Mouse (Mus musculus) cerebellum, postnatal 14 days (tissue): ENCODE measurements at regions not wholly inside any gene's neighbourhood (a gene's known extent, or its start where the extent isn't known, plus 50 kb on each side); places are given as distances from the start of the nearest gene placed in this dataset.
A peak's percentile ranks its signal among the peaks of the same experiment; 100 is the strongest.

Experiments used
- DNase-seq, 2 experiments: peaks; one replicate each; pipeline ENCODE4 v3.0.0; 2021; ENCODE audit warnings: mixed read lengths in 2 of 2

DNA sequence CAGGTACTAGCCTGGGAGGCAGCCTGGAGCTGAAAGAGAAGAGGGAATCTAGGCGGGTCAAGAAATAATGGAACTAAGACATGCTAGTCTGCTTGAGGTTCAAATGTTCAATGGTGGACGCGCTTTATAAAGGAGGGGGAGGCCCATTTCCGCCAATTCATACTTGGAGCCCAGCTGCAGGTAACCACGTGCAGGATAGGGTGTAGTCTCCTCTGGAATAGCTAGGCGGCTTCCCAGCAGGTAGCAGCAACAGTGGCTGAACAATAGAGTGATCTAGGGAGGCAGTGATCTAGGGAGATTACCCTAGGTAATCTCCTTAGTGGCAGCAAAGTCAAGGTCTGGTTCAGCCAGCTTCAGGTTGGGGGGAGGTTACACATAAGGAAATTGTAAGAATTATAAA, 134.6 kb downstream of the Sh2d4b start:
- DNase-seq: no peak

DNA sequence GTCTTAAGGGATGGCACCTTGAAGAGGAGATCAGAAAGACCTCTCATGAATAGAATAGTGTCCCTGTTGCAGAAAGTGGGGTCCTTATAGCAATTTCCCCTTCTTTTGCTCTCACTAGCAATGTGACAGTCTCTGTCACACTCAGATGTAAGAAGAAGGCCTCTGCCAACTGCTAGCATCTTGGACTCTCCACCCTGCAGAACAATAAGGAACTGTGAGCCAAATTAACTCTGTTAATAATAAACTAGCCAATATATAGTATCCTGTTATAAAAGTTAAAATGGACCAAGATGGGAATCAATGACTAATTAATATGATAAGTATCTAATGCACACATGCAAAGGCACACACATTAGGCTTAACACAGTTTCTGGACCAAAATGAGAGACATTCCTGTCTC, 152.5 kb downstream of the Sh2d4b start:
- DNase-seq: no peak

DNA sequence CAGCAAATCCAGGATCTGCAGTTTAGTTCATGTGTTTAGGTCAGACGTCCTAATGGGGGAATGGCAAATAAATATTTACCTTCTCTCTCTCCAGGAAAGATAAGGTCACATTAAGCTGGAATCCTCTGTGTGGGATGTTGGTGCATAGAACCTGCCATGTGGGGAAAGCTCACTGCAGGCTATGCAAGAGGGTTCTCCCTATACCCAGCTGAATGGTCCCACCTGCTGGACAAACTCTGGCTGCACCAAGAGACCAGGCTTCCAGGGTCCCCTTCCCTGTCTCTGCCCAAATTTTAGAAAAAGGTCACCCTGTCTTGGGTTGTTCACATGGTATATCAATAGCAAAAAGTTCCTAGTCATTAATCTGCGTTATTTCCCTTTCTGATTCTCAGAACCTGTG, 161.2 kb downstream of the Sh2d4b start:
- DNase-seq: peak; percentile 56 to 72

DNA sequence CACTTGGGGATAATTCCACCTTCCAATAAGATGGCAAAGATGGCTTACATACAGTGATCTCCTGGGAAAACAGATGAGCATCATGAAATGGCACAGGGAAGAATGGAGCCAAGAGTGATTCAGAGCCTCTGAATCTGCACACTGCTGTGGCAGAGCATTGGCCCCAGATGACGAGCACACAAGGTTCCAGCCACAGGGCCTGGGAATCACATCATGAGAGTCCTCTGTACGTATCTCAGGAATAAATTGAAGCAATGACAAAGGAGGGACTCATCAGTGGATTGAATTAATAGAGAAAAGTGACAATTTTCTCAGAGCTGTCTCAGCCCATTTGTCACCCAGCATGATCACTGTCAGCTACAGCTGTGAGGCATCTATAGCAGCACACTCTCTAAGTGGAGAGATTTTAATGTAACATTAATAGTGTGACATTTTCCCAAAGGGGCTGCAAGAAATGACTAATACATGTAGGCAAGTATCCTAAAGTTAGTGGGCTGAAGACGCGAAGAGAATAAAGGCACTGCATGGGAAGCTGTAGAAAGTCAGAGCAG, 184.0 kb downstream of the Sh2d4b start:
- no peak for DNase-seq

DNA sequence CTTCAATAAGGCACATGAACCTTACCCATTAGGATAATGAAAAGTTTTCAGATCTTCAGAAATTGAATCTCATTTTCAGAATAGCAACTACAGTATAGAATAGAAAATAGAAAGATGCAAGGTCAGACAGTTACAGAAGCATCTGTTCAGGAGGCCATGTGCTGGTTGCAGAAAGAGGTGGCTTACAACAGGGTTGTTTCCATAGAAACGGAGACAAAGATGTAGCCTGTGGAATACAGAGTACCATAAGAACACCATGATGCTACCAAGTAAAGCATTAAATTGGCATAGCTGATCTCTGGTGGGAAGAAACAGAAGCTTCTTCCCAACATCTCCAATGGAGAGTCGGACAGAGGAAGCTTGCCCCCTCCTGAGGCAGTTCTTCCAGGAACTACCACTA, 185.6 kb downstream of the Sh2d4b start:
- DNase-seq: no peak

DNA sequence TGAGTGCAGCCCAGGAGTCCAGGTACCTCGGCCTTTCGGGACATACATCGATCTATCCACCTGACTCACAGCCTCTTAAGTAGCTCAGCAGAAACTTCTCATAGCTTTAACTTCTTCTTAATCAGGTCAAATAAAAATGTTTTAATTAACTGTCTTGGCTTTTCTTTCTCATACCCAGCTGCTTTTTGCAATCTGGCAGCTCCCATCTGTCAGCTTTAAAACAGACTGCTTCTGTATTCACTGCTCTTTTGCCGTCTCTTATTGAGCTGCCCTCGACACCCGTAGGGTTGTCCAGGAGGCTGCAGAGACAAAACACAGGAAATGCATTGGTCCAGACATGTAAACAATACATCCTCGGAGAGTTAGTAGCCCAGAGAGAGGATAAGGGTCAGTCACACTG, 189.6 kb downstream of the Sh2d4b start:
- DNase-seq: peak in 1 of 2 experiments; percentile 4

DNA sequence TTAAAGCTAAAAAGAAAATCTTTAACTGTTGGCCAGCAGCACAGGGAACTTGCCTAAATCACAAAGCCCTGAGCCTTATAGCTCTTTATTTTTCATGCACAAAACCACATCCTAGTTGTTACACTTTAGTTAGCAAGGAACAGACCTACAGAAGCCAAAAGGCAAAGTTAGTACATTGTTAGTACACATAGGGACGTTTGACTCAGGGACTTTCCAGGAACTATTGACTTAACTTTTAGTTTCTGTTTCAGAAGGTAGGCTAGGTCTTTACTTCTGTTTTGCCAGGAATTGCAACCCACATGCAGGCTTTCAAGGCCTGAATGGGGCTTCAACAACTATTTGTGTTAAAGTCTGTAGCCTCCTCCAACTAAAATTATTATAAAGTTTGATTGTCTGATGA, 211.4 kb downstream of the Sh2d4b start:
- DNase-seq: no peak

DNA sequence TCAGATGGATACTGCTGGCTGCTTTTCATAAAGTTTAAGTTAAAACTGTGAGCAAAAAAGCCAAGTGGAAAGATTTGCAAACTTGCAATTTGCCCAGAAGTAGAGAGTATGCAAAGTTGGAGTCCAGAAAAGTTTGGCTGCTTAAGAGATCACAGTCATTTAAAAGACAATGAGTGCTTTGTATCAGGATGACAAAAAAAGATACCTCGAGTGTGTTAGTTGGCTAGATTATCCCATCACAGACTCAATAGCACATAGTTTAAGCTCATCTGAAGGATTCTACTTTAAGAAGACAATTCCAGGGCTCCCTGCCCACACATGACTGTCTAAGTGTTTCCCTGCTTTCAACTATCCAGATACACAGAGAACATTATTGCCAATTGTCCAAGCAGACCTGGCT, 239.5 kb downstream of the Sh2d4b start:
- no peak for DNase-seq
